Mouse (Mus musculus) left cerebral cortex, postnatal 10 days (tissue): ENCODE measurements around the gene Car12. TPM values are rescaled to one million over a fixed set of nuclear protein-coding genes. Genes with fewer than 3 reads are reported as not detected.

Experiments used
- DNase-seq, 2 experiments: peaks; one replicate each; pipeline ENCODE4 v3.0.0; 2021 to 2022; ENCODE audit warnings: low spot score in 2 of 2, mixed read lengths in 1 of 2; ENCODE audit errors: extremely low spot score in 1 of 2
- intact Hi-C: fragments of 180-260 bp; cut with DNase I; formaldehyde crosslinking; loops from one replicate; pipeline ENCODE4 v1.15.1; 2025
- total RNA-seq, 2 experiments: library from RNA; stranded (reverse); gene quantifications; 2 replicates each; pipeline ENCODE4 v1.2.3; 2021

Car12 gene
- 1 to 10 TPM; 1.8 to 3.0 TPM for total RNA-seq

DNA sequence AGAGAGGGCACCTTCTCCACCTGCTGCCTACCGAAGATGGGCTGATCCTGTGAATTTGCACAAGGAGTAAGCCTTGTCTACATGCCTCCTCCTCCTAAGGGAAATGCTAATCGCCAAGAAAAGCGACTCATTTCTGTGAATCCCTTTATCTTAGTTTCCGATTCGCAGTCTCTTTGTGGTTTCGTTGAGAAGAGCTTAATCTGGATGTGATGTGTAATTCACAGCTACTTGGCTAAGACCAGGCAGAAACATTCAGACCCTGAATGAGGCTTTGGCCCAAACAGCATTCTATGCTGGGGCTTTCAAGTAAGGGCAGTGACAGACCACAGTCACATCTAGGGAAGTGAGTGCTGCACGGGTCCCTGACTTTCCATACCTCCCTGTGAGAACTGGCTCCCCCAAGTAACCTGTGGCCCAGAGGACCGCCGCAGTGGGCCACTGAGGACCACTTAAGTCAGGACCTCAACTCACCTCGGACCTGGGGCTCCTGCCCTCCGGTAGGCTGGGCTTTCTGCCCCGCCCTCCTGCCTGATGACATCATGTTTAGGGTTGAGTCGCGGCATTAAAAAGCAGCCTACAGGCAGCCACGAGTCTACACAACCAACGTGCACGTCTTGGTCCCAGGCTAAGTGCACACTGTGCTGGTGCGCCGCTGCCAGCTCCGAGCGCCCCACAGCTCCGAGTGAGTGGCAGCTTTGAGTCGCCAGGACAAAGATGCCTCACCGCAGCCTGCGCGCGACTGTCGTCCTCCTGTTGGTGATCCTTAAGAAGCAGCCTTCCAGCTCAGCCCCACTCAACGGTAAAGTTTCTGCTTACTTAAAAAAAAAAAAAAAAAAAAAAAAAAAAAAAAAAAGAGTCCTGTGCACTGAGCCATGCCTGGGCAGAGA lies at the start of gene Car12:
TSS of gene Car12 (plus strand) at position 552 of the 887 bp plus-strand sequence.
- intact Hi-C loops: no loop called here
- no peak for DNase-seq

GRCm38 (mm10) chr9:66663764-66664163 lies 49.7 kb upstream of the Car12 start:
- DNase-seq: no peak
- intact Hi-C loops: no loop called here

- intact Hi-C loops: no loop called here
- no peak for DNase-seq
Observed at GRCm38 (mm10) chr9:66664561-66664960, 48.9 kb upstream of the Car12 start.

DNA sequence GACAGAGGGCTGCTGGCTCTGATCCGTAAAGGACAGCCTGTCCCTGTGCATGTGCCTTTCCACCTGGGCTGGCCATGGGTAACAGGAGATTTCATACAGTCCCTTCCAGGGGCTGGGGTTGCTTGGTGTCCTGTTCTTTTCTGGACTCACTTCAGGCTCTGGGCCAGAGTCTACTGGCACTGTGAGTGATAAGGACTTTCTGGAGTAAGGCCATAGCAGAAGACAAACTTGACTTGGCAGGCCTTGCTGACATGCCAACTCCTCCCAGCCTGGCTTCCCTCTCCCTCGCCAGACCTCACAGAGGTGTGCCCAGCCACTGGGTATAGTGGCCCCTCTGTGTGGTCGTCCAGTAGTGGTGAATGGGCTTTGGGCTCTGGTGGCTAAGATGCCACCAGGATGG lies 47.3 kb upstream of the Car12 start:
- intact Hi-C loops: no loop called here
- no peak for DNase-seq

DNA sequence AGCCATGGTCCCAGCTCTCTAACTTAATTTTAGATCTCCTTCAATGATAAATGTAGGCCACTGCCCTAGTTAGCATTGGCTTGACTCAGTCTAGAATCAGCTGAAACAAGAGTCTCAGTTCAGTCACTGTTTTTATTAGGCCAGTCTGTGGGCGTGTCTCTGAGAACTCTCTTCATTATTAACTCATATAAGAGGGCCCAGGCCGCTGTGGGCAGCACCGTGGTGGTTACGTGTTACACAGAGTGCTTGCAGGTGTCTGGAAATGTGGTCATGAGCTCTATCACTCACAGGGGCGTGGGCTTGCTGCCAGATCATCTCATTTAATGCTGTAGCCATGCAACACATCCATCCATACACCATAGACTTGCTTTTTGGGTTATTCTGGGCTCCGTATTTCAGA lies 46.4 kb upstream of the Car12 start:
- intact Hi-C loops: no loop called here
- DNase-seq: no peak

- no peak for DNase-seq
- intact Hi-C loops: no loop called here
Observed at GRCm38 (mm10) chr9:66667868-66668267, 45.6 kb upstream of the Car12 start.

GRCm38 (mm10) chr9:66669561-66670078 lies 43.9 kb upstream of the Car12 start:
- no peak for DNase-seq
- intact Hi-C loops: no loop called here

DNA sequence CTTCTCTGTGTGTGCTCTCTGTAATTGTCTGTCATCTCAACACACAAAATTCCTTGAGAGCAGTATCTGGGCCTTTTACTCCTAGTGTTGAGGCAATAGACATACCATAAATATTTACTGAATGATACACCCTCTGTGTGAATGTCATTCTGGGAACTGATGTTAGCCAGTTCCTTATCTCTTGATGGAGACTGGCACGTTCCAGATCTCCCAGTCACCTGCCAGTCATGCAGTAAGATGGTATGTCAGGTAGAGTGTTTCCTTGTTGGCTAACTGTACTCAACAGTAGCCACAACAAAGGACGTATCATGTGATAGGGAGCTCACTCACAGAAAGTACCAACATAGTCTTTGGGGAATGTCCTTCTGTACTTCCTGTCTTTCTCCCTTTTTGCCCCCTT lies 39.7 kb upstream of the Car12 start:
- intact Hi-C loops: no loop called here
- DNase-seq: no peak

- intact Hi-C loops: no loop called here
- DNase-seq: no peak
Observed at GRCm38 (mm10) chr9:66675566-66675965, 37.9 kb upstream of the Car12 start.

- DNase-seq: no peak
- intact Hi-C loops: no loop called here
Observed at GRCm38 (mm10) chr9:66680102-66680501, 33.4 kb upstream of the Car12 start.

DNA sequence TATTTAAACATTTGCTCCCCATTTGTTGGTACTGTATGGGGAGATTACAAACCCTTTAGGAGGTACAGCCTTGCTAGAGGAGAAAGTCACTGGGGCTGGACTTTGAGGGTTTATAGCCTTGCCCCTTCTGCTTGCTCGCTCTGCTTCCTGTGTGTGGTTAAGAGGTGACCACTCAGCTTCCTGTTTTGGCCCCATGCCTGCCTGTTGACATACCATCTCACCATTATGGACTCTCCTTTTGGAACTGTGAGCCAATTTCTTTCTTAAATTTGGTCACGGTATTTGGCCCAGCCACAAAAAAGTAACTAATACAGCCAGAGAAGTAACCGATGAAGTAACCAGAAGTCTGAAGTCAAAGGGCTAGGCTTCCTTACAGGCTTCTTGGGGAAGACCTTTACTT lies 30.7 kb upstream of the Car12 start:
- DNase-seq: no peak
- intact Hi-C loops: no loop called here

DNA sequence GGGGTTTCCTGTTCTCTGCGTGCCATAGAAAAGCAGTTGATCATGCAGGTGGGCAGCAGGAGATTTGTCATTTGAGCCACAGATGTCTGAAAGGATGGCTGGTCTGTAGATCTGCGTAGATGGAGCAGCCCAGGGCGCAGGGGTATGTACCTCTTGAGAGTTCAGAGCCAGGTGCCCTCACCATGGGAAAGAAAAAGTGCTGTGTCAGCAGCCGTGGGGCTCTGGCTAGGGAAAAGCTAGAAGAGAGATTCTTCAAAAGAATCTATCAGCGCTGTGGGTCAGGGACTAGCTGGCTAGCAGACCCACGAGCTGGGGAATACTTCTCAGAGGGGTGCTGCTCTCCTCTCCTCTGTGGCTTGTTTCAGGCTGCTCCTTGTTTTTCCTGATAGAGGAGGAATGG lies 27.8 kb upstream of the Car12 start:
- DNase-seq: no peak
- intact Hi-C loops: no loop called here

DNA sequence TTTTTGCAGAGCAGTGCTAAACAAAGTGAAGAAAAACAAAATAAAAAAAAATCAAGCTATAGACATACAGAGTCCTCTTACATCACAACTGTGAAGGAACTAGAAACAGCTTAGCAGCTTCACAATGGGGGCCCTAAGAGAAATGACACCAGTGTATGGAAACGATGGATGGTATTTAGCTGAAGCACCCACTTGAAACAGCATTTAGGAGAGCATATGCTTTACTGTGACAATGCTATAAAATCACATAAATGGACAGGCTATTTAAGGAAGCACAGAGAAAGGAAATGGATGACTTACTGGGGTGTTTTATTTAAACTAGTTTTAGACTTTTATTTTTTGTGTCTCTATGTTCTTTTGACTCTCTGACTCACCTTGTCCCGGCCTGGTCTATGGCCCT lies 25.8 kb upstream of the Car12 start:
- intact Hi-C loops: no loop called here
- no peak for DNase-seq

DNA sequence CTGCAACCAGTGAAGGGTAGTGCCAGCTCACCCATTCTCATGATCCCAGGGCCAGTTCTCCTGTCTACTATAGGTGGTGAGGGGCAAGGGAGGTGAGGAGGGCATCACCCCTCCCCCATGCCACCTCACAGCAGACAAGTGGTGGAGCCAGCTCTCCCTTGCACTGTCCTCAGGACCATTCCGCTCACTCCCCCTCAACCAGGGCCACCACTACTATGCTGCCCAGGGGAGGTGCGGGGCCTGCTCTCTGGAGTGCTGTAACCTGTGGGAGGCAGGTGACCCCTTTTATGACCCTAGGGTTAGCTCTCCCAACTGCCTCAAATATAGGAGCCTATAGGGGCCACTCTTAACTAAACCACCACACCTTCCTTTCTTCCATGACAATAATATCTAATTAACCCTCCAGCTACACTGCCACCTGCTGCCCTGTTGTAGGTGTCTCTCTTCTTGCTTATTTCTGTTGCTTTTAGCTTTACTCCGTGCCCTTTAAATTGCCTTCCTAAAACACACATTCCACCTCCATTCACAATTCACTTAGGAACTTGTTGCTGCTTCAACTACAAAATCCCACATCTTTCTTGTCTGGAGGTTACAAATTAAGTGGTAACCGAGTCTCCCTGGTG lies 21.7 kb upstream of the Car12 start:
- intact Hi-C loops: no loop called here
- no peak for DNase-seq

DNA sequence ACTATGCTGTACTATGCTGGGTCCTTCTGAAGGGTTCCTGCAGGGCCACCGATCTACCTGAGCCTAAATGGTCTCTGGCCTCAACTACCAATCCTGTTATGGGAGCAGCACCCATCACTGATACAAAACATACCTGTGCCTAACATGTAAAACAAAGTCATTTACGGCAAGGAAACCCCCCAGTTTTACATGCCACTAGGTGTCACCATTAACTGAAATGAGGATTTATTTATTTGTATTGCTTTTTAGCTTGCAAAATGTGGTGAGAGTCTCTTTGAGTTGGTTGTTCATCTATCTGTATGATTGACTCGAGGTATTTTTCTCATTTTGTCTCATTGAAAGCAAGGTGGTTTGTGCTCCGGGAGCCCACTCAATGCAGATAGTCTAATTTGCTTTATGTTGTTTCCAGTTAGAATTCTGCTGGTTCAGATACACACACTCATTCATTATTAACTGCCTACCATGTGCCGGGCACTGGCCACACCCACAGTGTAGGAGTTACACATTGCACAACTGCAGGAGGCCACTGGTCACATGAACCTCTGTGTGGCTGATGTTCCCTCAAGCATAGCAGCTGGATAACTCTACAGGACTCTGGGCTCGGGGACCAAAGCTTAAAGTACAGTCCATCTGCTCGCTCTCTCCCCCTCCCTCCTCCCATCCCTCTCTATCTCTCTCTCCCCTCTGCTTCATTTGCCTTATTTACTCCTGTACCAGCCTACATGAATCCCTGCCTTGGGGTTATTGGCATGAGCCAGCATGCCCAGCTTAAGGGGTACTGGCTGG lies 15.9 kb upstream of the Car12 start:
- intact Hi-C loops: no loop called here
- no peak for DNase-seq

- intact Hi-C loops: no loop called here
- no peak for DNase-seq
Observed at GRCm38 (mm10) chr9:66699748-66700147, 13.7 kb upstream of the Car12 start.

- DNase-seq: no peak
- intact Hi-C loops: no loop called here
Observed at GRCm38 (mm10) chr9:66703002-66703401, 10.5 kb upstream of the Car12 start.

DNA sequence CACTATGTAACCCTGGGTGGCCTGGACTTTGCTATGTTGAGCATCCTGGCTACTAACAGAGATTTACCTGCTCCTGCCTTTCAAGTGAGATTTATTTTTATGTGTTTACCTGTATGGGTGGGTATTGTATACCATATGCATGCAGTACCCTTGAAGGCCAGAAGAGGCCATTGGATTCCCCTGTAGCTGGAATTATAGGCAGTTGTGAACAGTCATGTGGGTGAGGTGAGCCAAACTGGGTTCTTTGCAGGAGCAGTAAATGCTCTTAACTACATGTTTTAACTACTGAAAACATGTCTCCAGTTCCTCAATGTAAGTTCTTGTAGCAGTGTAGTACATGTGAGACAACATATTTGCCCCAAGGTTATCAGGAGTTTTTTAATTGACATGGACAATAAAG lies 8.1 kb upstream of the Car12 start:
- DNase-seq: no peak
- intact Hi-C loops: no loop called here

DNA sequence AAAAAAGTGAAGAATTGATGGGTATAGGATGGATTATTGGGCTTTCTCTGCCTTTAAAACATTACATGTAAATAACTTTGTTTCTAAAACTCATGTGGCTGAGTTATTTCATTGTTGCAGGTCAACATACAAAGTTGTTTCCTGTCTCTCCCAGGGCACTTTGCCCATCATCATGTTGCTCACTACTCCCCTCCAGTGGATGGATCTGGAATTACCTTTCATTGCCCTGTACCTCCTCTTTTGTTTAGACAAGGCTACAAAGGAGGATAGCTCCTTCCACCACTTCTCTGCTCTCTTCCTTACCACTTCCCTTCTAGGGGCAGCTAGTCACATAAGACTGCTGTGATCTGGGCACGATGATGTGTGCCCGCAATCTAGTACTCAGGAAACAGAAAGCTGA lies 7.7 kb upstream of the Car12 start:
- DNase-seq: peak in 1 of 2 experiments; percentile 58
- intact Hi-C loops: no loop called here
